Mouse (Mus musculus): ENCODE data around the gene Spink8.

DNA sequence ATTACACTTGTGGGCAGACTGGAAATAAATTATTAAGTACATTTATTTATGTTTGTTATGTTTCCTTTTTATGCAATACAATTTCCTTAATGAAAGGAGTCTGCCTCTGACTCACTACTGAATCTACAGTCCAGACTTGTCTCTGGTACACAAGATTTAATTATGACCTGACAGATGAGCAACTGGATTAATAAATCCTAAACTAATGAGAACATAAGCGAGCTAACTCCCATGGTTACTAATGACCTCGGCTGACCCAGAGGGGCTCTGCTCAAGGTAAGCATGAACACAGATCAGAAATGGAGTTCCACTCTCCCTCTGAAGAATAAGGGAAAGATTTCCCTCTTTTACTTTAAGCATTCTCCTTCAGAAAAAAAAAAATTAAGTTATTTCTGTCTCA, 16.9 kb upstream of the Spink8 start:
- no peak for TF ChIP-seq POLR2A (IDR thresholded peaks at IDR 0.05; ENCODE audit: low read depth, low read length)
- no peak for TF ChIP-seq CTCF (conservative IDR thresholded peaks at IDR 0.05; ENCODE audit: insufficient read depth, insufficient read length, low read depth, low read length)

Data from kidney, adult 2 months (tissue).